Mouse (Mus musculus) C2C12 (cell line): Measurements from ENCODE around the gene Neurl4. TPM values are rescaled to one million over a fixed set of nuclear protein-coding genes. Genes with fewer than 3 reads are reported as not detected.

Experiments
- H3K27me3 ChIP-seq: one replicate; pipeline ENCODE4 v1.6.1; 2011; ENCODE audit not compliant: control insufficient read depth, insufficient read depth, insufficient read length
- H3K36me3 ChIP-seq: one replicate; pipeline ENCODE4 v1.6.1; 2011; ENCODE audit not compliant: control insufficient read depth, insufficient read depth
- H3K4me3 ChIP-seq: one replicate; pipeline ENCODE4 v1.5.1; 2011; ENCODE audit warnings: mild to moderate bottlenecking, control low read depth; ENCODE audit not compliant: poor library complexity, insufficient read depth, severe bottlenecking
- H3K79me2 ChIP-seq: one replicate; pipeline ENCODE4 v1.6.1; 2011; ENCODE audit not compliant: control insufficient read depth, insufficient read depth
- H3K79me3 ChIP-seq: one replicate; pipeline ENCODE4 v1.6.1; 2011; ENCODE audit warnings: low read depth, control low read depth
- H3ac ChIP-seq: one replicate; pipeline ENCODE3; 2011; ENCODE audit warnings: low read depth; ENCODE audit not compliant: control insufficient read depth, insufficient read length
- CEBPB ChIP-seq: IDR thresholded peaks from one replicate; pipeline ENCODE4 v1.6.1; 2011; ENCODE audit warnings: low read depth, mild to moderate bottlenecking, control low read depth, moderate library complexity
- CTCF ChIP-seq: IDR thresholded peaks from one replicate; pipeline ENCODE4 v1.5.1; 2011; ENCODE audit not compliant: control insufficient read depth, insufficient read depth, insufficient read length
- FOSL1 ChIP-seq: IDR thresholded peaks from one replicate; pipeline ENCODE4 v1.8.0; 2011; ENCODE audit warnings: mild to moderate bottlenecking, low read length; ENCODE audit not compliant: poor library complexity, insufficient read depth, severe bottlenecking
- MAX ChIP-seq: IDR thresholded peaks from one replicate; pipeline ENCODE4 v1.6.1; 2011; ENCODE audit warnings: mild to moderate bottlenecking, control low read depth
- MYOD1 ChIP-seq: IDR thresholded peaks from one replicate; pipeline ENCODE4 v1.6.1; 2011; ENCODE audit warnings: low read depth; ENCODE audit not compliant: control insufficient read depth, insufficient read length
- MYOG ChIP-seq: IDR thresholded peaks from one replicate; pipeline ENCODE4 v1.6.1; 2011; ENCODE audit not compliant: control insufficient read depth, insufficient read length; ENCODE audit errors: extremely low read depth
- USF1 ChIP-seq: IDR thresholded peaks from one replicate; pipeline ENCODE4 v1.6.1; 2011; ENCODE audit warnings: low read depth, mild to moderate bottlenecking, control low read depth, moderate library complexity
- polyA plus RNA-seq: library from polyadenylated mRNA; unstranded; fragments of >200 nt; fragmentation: generic; extraction: Trizol; gene quantifications from one replicate; pipeline ENCODE4 v1.2.1, GENCODE M21; 2012; ENCODE audit warnings: missing spikeins

Gene Neurl4
- polyA plus RNA-seq, 1 experiment = 38.4 TPM

DNA sequence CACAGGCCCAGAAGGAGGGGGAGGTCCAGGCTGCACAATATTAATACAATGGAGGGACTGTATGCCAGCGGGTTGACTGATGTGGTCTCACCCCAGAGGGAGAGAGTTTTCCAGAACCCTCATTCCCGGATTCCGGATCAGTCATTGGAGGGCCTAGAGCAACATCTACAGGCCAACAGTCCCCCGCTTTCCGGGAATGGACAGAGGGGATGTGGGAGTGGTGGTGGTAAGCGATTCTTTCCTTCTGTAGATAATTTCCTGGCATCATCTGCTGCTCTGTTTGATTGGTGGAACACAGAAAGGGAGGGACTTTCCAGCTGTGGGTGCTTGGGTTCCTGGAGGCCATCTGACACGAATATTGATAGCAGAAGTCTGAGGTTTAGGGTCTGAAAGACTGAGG is 24.7 kb upstream of the Neurl4 start:
- TF ChIP-seq MAX (no peak), CEBPB (no peak), USF1 (no peak), MYOG (no peak), FOSL1 (no peak), MYOD1 (no peak), CTCF (no peak)
- Histone ChIP-seq H3K79me3 (peaks cover 28% of the 10 kb centered on the region), H3K4me3 (no peak overlapping the region), H3K79me2 (peaks cover 36% of the 10 kb centered on the region), H3K27me3 (no peaks in the 10 kb centered on the region), H3K36me3 (no peaks in the 10 kb centered on the region), H3ac (no peak overlapping the region)

GRCm38 (mm10) chr11:69876867-69877266 is 24.0 kb upstream of the Neurl4 start:
- Histone ChIP-seq H3K27me3 (no peaks in the 10 kb centered on the region), H3K36me3 (no peaks in the 10 kb centered on the region), H3ac (no peak overlapping the region), H3K79me3 (peaks cover 28% of the 10 kb centered on the region), H3K4me3 (no peak overlapping the region), H3K79me2 (peaks cover 36% of the 10 kb centered on the region)
- peak; percentile 95 for TF ChIP-seq CTCF
- no peak for TF ChIP-seq CEBPB

GRCm38 (mm10) chr11:69877878-69878277 is 23.0 kb upstream of the Neurl4 start, which contains the start of gene Tmem95:
Gene Tmem95 (minus strand): TSS chr11:69878018.
- peak within 1 kb of the TSS; percentile 68 for H3K4me3 ChIP-seq
- peaks cover 36% of the 10 kb centered on the region for H3K79me2 ChIP-seq
- H3K79me3 ChIP-seq = peaks cover 28% of the 10 kb centered on the region
- TF ChIP-seq USF1 (no peak), MYOG (no peak), CTCF (no peak), FOSL1 (no peak), MAX (no peak), CEBPB (no peak), MYOD1 (no peak)
- H3K27me3 ChIP-seq = no peaks in the 10 kb centered on the region
- H3ac ChIP-seq = peak within 1 kb of the TSS; percentile 49
- H3K36me3 ChIP-seq = no peaks in the 10 kb centered on the region

DNA sequence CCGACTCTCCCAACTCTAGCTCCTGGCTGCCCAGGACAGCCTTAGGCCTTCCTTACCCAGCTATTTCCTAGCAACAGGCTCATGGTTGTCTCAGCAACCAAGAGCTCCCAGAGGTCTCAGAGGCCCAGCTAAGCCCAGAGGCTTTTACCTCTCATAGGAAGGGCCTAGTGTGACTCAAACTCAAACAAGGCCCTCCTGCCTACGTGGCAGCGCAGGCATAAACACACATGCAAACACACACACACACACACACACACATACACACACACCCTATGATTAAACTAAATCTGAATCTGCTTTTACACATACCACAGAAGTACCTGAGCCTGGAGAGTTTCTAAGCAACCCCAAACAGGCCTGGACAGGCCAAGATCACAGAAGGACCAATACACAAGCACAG is 22.5 kb upstream of the Neurl4 start:
- Histone ChIP-seq H3K79me2 (peaks cover 36% of the 10 kb centered on the region), H3K27me3 (no peaks in the 10 kb centered on the region), H3K79me3 (peaks cover 28% of the 10 kb centered on the region), H3ac (peak overlapping the region; percentile 49), H3K36me3 (no peaks in the 10 kb centered on the region), H3K4me3 (no peak overlapping the region)
- TF ChIP-seq USF1 (no peak), MYOG (no peak), MAX (no peak), CTCF (no peak), FOSL1 (no peak), MYOD1 (no peak), CEBPB (no peak)

- no peak for TF ChIP-seq USF1
- Histone ChIP-seq H3ac (peak overlapping the region; percentile 80), H3K79me3 (peaks cover 28% of the 10 kb centered on the region), H3K79me2 (peaks cover 36% of the 10 kb centered on the region), H3K4me3 (peak overlapping the region; percentile 68), H3K36me3 (no peaks in the 10 kb centered on the region), H3K27me3 (no peaks in the 10 kb centered on the region)
Observed at GRCm38 (mm10) chr11:69878952-69879351, 21.9 kb upstream of the Neurl4 start.

DNA sequence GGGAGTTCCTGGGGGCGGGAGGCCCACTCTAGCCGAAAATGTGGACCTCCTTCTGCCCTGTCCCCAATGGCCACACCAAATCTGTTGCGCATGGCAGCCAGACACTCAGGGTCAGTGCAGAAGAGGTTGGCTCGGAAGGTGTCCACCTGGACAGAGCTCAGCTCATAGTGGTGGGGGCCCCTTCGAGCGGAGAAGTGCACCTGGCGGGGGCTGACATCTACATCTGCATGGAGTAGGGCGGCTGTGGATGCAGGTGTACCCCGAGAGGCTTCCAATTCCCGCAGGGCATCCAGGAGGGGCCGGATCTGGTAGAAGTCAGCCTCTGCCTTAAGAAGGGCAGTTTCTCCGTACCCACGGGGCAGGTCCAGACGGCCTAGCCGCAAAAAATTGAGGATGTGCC is 21.2 kb upstream of the Neurl4 start:
- Histone ChIP-seq H3K36me3 (no peaks in the 10 kb centered on the region), H3K27me3 (no peaks in the 10 kb centered on the region), H3K79me2 (peaks cover 36% of the 10 kb centered on the region), H3ac (peak overlapping the region; percentile 80), H3K79me3 (peaks cover 28% of the 10 kb centered on the region), H3K4me3 (peak overlapping the region; percentile 68)
- TF ChIP-seq MYOG (no peak), FOSL1 (no peak), MYOD1 (no peak), CTCF (no peak)

- Histone ChIP-seq H3K27me3 (no peaks in the 10 kb centered on the region), H3K4me3 (peak overlapping the region; percentile 68), H3K79me3 (peaks cover 28% of the 10 kb centered on the region), H3K36me3 (no peaks in the 10 kb centered on the region), H3K79me2 (peaks cover 36% of the 10 kb centered on the region), H3ac (peak overlapping the region; percentile 80)
- TF ChIP-seq MYOD1 (no peak), CTCF (peak; percentile 55), MAX (no peak), MYOG (no peak), FOSL1 (no peak), CEBPB (no peak)
Observed at GRCm38 (mm10) chr11:69880506-69880852, 20.4 kb upstream of the Neurl4 start.
